Mouse (Mus musculus): ENCODE measurements around the gene Gm9803.

GRCm38 (mm10) chr10:43490846-43491245 lies 33.0 kb upstream of the Gm9803 start:
- TF ChIP-seq CTCF (IDR thresholded peaks at IDR 0.05; ENCODE audit: low read depth), result no peak
- no peak for TF ChIP-seq EP300 (IDR thresholded peaks at IDR 0.05; ENCODE audit: low read depth)
